Mouse (Mus musculus) adipocyte (in vitro differentiated cells): ENCODE data around the gene Aspn.

Source experiments
- DNase-seq: peaks from one replicate; pipeline ENCODE4 v3.0.0-alpha.2; 2016; ENCODE audit warnings: low spot score

The Aspn gene

GRCm38 (mm10) chr13:49544279-49544678 is at the start of gene Aspn:
Aspn (plus strand) TSS chr13:49544443.
- peak; percentile 82 for DNase-seq

- no peak for DNase-seq
These were observed 39.7 kb upstream of the Aspn start, which contains the start of gene Ecm2 for GRCm38 (mm10) chr13:49504510-49504909. Ecm2 (plus strand) TSS chr13:49504810.

DNA sequence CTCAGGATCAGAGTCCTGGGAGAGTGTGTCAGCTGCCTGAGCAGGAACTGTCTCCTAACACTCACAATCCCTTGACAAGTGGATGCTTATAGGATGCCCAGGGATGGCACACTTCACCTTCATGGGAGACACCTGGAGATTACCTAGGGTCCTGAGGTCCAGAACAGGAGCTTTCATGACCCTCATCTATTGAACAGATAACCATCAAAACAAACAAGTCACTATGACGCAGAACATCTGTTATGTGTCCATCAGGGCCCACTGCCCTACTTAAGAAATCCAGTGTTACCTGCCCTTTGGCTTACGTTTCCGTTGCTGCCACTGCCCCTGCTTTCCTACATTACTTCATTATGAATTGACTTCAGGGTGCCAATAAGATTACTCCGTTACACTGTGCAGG is 38.5 kb upstream of the Aspn start:
- DNase-seq: no peak

DNA sequence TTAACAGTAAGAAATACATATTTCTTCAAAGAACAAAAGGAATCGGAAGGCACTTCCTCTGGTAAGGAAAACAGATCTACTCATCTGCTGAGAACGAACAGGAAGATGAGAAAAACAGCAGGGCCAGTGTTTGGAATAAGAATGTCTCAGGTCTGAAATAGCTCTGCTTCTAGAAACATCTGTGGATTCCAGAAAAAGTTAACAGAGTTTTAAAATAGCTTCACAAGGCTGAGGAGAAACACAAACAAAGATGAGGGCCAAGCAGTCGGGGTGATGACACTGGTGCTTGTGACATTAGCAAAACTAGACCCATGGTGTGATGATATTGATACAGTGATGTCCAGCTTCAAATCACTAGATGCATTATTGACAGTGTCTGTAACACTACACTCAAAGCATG is 37.1 kb upstream of the Aspn start:
- DNase-seq: no peak

GRCm38 (mm10) chr13:49518761-49519160 is 25.5 kb upstream of the Aspn start:
- no peak for DNase-seq

DNA sequence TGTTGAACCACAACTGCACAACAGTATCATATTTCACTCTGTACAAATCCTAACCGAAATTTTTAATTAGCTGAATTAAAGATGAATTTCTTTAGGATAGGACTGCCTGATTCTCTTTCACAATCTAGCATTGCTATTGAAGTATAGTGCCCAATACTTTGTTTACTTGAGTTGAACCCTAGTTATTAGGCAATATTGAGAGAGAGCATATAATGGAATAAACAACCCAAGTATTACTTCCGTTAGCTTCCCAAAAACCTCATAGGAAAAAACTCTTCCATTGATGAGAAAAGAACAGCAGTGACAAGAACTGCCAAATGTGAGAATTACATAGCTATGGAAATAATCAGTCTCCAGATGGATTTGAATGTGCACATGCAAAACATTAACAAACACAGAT is 18.0 kb upstream of the Aspn start:
- DNase-seq: no peak

DNA sequence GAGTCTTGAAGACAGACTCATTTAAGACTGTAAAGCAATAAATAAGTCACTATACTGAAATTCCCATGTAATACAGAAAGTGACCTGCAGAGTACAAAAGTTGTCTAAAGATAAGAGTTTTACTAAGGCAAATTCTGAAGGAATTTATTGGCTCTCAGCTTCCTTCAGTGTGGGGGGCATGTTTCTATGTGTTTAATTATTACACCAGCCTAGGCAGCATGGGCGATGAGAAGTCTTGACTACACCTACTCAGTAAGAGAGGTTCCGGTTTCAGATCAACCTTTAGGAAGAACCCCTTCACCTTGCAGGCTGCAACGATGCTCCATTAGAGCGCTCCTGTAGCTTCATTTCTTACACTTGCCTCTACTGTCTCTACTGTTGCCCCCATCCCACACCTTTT is 13.6 kb upstream of the Aspn start:
- no peak for DNase-seq

- no peak for DNase-seq
These were observed 7.3 kb upstream of the Aspn start for GRCm38 (mm10) chr13:49536946-49537345.

GRCm38 (mm10) chr13:49538693-49539092 is 5.5 kb upstream of the Aspn start:
- no peak for DNase-seq

GRCm38 (mm10) chr13:49545646-49546045 is 1.4 kb downstream of the Aspn start:
- peak; percentile 61 for DNase-seq

GRCm38 (mm10) chr13:49546517-49546916 is 2.3 kb downstream of the Aspn start:
- DNase-seq: peak; percentile 92

DNA sequence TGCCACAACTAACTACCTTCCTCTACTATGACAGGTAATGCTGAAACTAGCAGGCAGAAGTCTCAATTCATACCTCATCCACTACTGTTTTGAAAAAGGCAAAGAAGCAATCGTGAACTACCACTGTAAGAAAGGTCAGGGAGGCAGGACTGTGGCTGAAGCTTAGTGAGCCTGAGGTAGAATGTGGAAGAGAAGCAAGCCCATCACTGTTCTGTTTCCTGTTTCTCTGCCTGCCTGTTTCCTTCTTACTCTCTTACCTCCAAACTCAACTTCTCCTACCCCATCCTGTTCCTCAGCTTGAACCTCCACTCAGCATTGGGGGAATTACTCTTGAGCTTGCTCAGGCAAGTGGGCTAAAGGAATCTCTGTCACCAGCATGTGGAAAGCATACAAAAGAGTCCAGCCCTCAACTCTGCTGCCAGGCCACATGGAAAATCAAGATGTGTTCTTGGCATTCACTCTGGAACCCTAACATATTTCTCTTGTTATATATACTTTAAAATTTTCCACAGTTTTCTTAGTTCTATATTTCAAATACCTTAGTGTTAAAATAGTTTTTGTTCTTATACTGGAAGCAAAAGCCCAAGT is 3.4 kb downstream of the Aspn start:
- peak; percentile 64 for DNase-seq

GRCm38 (mm10) chr13:49549616-49550015 is 5.4 kb downstream of the Aspn start:
- DNase-seq: no peak

DNA sequence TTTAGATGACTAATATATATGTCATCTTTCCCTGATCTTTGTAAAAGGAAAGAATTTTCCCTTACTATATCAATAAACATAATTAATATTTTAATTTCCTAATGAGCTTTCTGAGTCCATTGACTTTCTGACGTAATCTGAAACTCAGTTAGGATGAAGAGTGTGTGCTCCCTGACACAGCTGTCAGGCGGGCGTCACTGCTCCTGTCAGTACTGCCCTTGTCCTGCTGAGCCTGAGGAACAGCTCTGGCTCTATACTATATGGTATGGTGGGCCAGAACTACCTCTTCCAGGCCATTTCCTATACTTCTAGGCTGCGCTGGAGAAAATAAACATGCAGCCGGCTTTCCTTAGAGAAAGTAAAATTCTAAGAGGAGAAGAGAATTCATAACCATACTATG is 10.3 kb downstream of the Aspn start:
- DNase-seq: no peak

DNA sequence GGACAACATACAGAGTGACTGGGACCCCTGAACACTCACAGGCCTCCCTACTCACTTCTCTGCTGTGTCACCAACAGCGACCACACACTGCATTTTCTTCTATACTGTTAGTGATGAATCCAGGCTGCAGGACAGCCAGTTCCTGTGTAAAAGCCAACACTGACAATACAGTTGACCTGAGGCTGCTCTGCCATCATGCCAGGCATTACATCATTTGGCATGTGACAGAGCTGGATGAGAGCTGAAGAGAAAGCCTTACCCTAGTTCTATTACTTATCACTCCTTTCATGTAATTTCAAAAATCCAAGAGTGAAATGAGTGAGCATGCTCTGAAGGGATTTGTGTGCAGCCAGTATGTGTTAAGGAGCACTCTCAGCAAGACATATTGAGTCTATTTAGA is 12.0 kb downstream of the Aspn start:
- DNase-seq: peak; percentile 86

- no peak for DNase-seq
These were observed 12.7 kb downstream of the Aspn start for GRCm38 (mm10) chr13:49556924-49557323.

DNA sequence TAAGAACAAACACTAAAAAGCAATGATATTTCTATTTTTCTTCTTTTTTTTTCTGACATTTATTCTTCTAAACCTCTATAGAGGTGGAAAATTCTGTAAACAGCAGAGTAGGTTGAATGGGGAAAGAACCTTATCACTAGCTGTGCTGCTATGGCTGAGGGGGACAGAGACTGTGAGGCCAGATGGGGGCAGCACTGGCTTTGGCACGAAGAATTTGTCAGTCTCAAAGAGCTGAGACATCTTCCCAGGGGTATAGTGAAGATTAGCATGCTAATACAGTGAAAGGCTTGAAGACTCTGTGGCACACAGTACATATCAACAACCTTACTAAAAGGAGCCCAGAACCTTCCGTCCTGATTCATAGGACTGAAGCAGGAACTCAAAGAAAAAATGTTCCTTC is 14.9 kb downstream of the Aspn start:
- DNase-seq: peak; percentile 51

DNA sequence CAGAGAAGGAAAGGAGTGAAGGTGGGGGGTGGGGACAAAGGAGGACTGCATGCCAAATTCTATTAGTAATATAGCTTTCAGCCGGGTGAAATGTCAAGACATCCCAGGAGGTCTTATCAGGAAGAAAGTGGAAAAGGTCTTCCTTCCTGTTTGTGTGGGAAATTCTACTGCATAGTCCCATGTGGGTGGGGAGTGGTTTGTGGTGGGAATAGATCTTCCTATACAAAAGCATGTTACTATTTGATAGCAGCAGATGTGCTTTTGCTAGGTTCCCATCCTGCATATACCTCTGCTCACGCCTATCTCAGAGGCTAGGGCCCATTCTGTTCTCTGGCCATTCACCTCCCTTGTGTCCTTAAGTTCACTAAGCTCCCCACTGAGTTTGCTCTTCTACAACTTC is 16.6 kb downstream of the Aspn start:
- DNase-seq: peak; percentile 48

DNA sequence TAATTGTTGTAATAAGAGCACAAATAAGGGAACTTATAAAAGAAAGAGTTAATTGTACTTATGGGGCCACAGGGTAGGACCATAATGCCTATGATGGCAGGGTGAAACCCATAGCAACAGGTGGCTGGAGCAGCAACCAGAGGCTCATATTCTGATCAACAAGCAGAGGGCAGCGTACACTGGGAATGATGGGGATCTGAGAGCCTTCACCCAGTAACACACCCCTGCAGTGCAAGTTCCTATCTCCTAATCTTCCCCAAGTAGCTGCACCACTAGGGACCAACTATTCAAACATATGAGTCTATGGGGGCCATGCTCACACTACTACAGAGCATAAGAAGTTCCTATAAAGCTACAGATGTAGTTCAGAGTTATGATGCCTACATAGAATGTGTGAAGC is 20.1 kb downstream of the Aspn start:
- no peak for DNase-seq

GRCm38 (mm10) chr13:49570371-49570770 is 26.1 kb downstream of the Aspn start:
- DNase-seq: peak; percentile 27

GRCm38 (mm10) chr13:49571418-49571817 is 27.2 kb downstream of the Aspn start:
- no peak for DNase-seq

GRCm38 (mm10) chr13:49581541-49582530 is 37.6 kb downstream of the Aspn start, which contains the start of gene Omd:
Omd (plus strand) TSS chr13:49582462.
- peak; percentile 65 for DNase-seq

- DNase-seq: no peak
These were observed 39.6 kb downstream of the Aspn start for GRCm38 (mm10) chr13:49583859-49584258.
